Mouse (Mus musculus): ENCODE results near the gene Tspan5. TPM values are rescaled to one million over a fixed set of nuclear protein-coding genes. Genes with fewer than 3 reads are reported as not detected.

The Tspan5 gene
- polyA plus RNA-seq, 1 experiment from 2014 or later, result 60.2 TPM

GRCm38 (mm10) chr3:138802722-138803443 is 60.9 kb downstream of the Tspan5 start:
- H3K4me1 ChIP-seq, result peaks cover 54% of the 10 kb centered on the region
- H3K9me3 ChIP-seq (replicated peaks), result no peaks in the 10 kb centered on the region
- H3K9ac ChIP-seq, result no peak overlapping the region
- H3K36me3 ChIP-seq (ENCODE audit: poor library complexity, severe bottlenecking), result no peaks in the 10 kb centered on the region
- ATAC-seq, result peak; percentile 14
- H3K27me3 ChIP-seq, result no peaks in the 10 kb centered on the region
- no peak overlapping the region; the same call in 1 of the 2 replicates for H3K4me2 ChIP-seq
- peak overlapping the region; percentile 85 for H3K27ac ChIP-seq
- H3K4me3 ChIP-seq, result no peak overlapping the region
- WGBS, result 56% methylated on average over 21 of the region's 21 CpGs

GRCm38 (mm10) chr3:138803444-138804085 is 61.6 kb downstream of the Tspan5 start:
- peak overlapping the region; percentile 85 for H3K27ac ChIP-seq

GRCm38 (mm10) chr3:138804104-138805048 is 62.4 kb downstream of the Tspan5 start:
- 76% methylated on average over 11 of the region's 11 CpGs for WGBS
- H3K9me3 ChIP-seq (replicated peaks), result no peaks in the 10 kb centered on the region
- H3K4me3 ChIP-seq, result no peak overlapping the region
- no peaks in the 10 kb centered on the region for H3K27me3 ChIP-seq
- no peaks in the 10 kb centered on the region for H3K36me3 ChIP-seq (ENCODE audit: poor library complexity, severe bottlenecking)
- H3K4me1 ChIP-seq, result peaks cover 56% of the 10 kb centered on the region
- H3K9ac ChIP-seq, result no peak overlapping the region
- H3K27ac ChIP-seq, result peak overlapping the region; percentile 85
- 0 out of 2 replicates have a peak overlapping the region, but pooled peaks have one; percentile 12 for H3K4me2 ChIP-seq
- ATAC-seq, result no peak; the same call in 1 of the 2 replicates

More at GRCm38 (mm10) chr3:138803444-138804085, 61.6 kb downstream of the Tspan5 start:
- ATAC-seq, result peak; percentile 62
- Histone ChIP-seq H3K4me1 (peaks cover 54% of the 10 kb centered on the region), H3K27me3 (no peaks in the 10 kb centered on the region), H3K36me3 (ENCODE audit: poor library complexity, severe bottlenecking) (no peaks in the 10 kb centered on the region), H3K9me3 (replicated peaks) (no peaks in the 10 kb centered on the region), H3K4me3 (no peak overlapping the region), H3K4me2 (0 out of 2 replicates have a peak overlapping the region, but pooled peaks have one; percentile 12), H3K9ac (no peak overlapping the region)
- WGBS, result 58% methylated on average over 11 of the region's 11 CpGs

DNA sequence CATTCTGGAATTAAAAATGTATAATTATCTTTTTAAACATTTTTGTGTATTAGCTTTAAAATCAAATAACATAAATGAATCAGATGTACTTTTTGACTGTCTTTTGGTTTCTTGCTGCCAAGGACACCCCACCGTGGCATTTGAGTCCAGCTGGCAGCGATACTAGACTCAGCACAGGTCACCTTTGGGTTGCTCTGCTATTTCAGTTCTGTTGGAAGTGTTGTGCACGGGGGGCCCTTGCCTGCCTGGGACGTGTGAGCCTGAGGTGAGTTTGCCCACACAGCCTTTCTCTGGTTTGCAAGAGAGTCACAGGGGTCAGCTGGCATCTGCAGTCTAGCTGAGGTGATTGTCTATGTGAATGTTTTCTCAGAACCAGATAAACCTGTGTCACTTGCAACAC is 65.8 kb downstream of the Tspan5 start:
- Histone ChIP-seq H3K27me3 (no peaks in the 10 kb centered on the region), H3K4me2 (no peak overlapping the region), H3K27ac (no peak overlapping the region), H3K9ac (no peak overlapping the region), H3K9me3 (replicated peaks) (no peaks in the 10 kb centered on the region), H3K36me3 (ENCODE audit: poor library complexity, severe bottlenecking) (no peaks in the 10 kb centered on the region), H3K4me3 (no peak overlapping the region), H3K4me1 (peaks cover 46% of the 10 kb centered on the region)
- ATAC-seq, result no peak
- WGBS, result 86% methylated on average over 4 of the region's 4 CpGs

- H3K27ac ChIP-seq, result no peak overlapping the region
- H3K4me3 ChIP-seq, result no peak overlapping the region
- no peaks in the 10 kb centered on the region for H3K9me3 ChIP-seq (replicated peaks)
- no peak overlapping the region for H3K4me2 ChIP-seq
- H3K36me3 ChIP-seq (ENCODE audit: poor library complexity, severe bottlenecking), result no peaks in the 10 kb centered on the region
- peaks cover 42% of the 10 kb centered on the region for H3K4me1 ChIP-seq
- no peaks in the 10 kb centered on the region for H3K27me3 ChIP-seq
- WGBS, result 91% methylated on average over 8 of the region's 8 CpGs
- H3K9ac ChIP-seq, result no peak overlapping the region
- no peak; the same call in 1 of the 2 replicates for ATAC-seq
Measured at GRCm38 (mm10) chr3:138809509-138809908, 67.5 kb downstream of the Tspan5 start.

DNA sequence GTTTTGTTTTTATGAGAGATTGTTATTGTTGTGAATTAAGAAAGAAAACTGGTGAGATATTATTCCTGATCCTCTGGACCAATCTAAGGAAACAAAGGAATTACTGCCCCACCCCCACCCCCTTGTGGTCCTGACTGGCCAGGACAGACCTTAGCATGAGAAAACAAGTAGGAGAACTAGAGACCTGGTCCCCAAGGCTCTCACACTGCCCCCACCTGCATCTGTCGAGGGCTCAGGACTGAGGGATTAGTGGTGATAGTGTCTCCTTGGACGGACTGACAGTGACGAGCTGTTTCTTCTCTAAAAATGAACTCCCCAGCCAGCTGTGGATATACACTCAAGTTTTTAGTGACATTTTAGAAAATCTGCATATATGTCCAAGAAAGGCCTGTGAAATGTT is 70.6 kb downstream of the Tspan5 start:
- Histone ChIP-seq H3K27me3 (no peaks in the 10 kb centered on the region), H3K4me1 (peaks cover 54% of the 10 kb centered on the region), H3K36me3 (ENCODE audit: poor library complexity, severe bottlenecking) (no peaks in the 10 kb centered on the region), H3K4me3 (no peak overlapping the region), H3K4me2 (no peak overlapping the region), H3K27ac (no peak overlapping the region), H3K9ac (no peak overlapping the region), H3K9me3 (replicated peaks) (no peaks in the 10 kb centered on the region)
- 35% methylated on average over 3 of the region's 3 CpGs for WGBS
- no peak for ATAC-seq

DNA sequence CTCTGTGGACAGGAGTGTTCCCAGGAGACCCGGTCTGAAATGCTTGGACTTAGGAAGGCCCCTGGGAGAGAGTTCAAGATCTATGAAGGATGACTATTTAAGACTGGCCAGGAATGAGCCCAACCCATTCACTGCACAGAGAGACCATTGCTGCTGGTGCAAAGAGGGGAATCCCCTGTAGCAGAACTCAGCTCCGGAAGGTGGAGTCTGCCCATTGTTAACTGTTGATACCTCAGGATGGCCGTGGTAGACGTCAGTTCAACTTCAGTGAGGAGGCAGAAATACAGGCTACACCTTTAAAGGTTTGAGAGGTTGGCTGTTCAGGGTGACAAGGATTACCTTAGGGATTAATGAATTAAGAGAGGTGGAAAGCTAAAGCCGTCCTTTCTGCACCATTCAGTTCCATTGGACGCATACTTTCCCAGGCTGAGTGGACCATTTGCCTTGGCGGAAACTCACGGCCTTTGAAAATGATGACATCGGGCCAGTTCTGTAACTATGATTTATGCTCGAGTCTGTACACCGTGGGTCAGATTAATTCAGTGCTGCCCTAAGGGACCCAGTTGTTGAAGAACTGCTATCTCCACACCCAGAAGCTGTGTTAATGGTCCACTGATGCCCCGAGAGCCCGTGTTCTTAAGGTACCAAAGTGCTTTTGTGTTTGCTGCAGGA is 71.3 kb downstream of the Tspan5 start:
- H3K9me3 ChIP-seq (replicated peaks), result no peaks in the 10 kb centered on the region
- H3K4me1 ChIP-seq, result peaks cover 54% of the 10 kb centered on the region
- H3K4me2 ChIP-seq, result no peak overlapping the region
- no peak overlapping the region for H3K4me3 ChIP-seq
- no peaks in the 10 kb centered on the region for H3K27me3 ChIP-seq
- no peak overlapping the region for H3K27ac ChIP-seq
- WGBS, result 80% methylated on average over 13 of the region's 13 CpGs
- H3K9ac ChIP-seq, result no peak overlapping the region
- ATAC-seq, result no peak
- no peaks in the 10 kb centered on the region for H3K36me3 ChIP-seq (ENCODE audit: poor library complexity, severe bottlenecking)

- Histone ChIP-seq H3K9ac (no peak overlapping the region), H3K27me3 (no peaks in the 10 kb centered on the region), H3K4me2 (no peak overlapping the region), H3K9me3 (replicated peaks) (no peaks in the 10 kb centered on the region), H3K4me3 (no peak overlapping the region), H3K36me3 (ENCODE audit: poor library complexity, severe bottlenecking) (no peaks in the 10 kb centered on the region), H3K27ac (peak overlapping the region; percentile 69), H3K4me1 (peaks cover 56% of the 10 kb centered on the region)
- ATAC-seq, result peak; percentile 70
- WGBS, result 68% methylated on average over 5 of the region's 5 CpGs
Measured at GRCm38 (mm10) chr3:138814457-138814856, 72.5 kb downstream of the Tspan5 start.

DNA sequence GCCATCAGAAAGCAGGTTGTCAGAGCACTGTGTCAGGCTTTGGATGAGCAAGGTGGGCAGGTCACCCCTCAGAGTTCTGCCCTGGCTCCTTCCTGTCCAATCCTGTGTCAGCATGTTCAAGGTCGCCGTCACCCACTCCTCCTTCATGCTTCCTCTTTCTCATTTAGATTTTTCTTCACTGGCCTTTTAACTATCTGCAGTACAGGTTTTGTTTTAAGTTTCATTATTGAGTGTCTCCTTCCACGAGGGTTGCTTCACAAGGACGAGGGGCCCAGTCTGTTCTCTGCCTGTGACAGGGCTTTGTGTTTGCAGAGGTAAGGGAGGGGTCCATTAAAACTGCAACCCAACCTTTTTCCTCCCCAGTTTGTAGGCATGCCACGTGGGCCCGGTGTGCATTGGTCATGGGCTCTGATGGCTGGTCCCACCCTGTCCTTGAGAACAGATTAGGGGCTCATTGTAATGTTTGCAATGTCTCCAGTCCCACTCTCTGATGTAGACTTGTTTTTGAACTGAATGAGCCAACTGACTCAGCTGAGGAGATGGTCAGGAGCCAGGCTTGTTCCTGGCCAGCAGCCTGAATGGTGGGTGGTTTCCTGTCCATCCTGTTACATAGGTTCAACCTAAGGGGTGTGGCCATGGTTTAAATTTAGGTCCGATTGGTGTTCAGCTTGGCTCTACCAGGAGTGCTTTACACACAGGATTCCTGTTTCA is 73.3 kb downstream of the Tspan5 start:
- H3K9me3 ChIP-seq (replicated peaks), result no peaks in the 10 kb centered on the region
- 84% methylated on average over 7 of the region's 7 CpGs for WGBS
- H3K27ac ChIP-seq, result peak overlapping the region; percentile 69
- H3K9ac ChIP-seq, result no peak overlapping the region
- H3K27me3 ChIP-seq, result no peaks in the 10 kb centered on the region
- ATAC-seq, result peak; percentile 11; the same call in 1 of the 2 replicates
- peaks cover 51% of the 10 kb centered on the region for H3K4me1 ChIP-seq
- no peaks in the 10 kb centered on the region for H3K36me3 ChIP-seq (ENCODE audit: poor library complexity, severe bottlenecking)
- H3K4me2 ChIP-seq, result no peak overlapping the region
- no peak overlapping the region for H3K4me3 ChIP-seq

DNA sequence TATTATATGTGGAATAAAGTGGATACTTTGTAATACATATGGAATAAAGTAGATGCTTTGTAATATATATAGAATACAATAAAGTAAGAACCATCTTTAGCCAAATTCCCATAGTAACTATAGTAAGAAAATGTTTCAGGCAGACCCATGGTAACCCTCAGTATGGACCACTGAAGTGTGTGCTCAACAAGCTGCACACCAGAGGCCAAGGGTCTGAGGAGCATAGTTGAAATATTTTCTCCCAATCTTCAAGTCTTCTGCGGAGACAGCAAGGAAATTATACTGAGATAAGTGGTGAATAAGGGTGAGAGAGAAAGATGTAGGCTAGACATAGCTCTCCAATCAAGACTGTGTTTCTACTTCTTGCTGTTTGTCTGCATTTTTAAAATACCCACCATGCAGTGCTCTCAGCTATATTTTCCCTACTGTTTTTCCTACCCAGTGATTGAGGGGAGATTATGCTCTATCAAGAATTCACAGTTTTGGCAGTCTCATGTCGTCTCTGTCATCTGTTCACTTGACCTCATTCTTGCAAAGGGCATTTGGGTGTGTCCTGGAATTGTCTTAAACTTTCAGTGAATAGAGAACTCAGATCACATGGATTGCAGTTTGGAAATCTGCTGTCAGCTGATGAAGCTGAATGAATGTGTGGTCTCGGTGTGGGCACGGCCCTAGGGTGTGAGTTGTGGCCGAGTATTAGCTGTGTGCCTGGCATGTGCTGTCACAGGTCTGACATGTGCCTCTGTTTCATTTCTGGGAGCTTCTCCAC is 75.1 kb downstream of the Tspan5 start:
- Histone ChIP-seq H3K9me3 (replicated peaks) (no peaks in the 10 kb centered on the region), H3K27ac (no peak overlapping the region), H3K27me3 (no peaks in the 10 kb centered on the region), H3K4me2 (no peak overlapping the region), H3K9ac (no peak overlapping the region), H3K4me3 (no peak overlapping the region), H3K4me1 (peaks cover 55% of the 10 kb centered on the region), H3K36me3 (ENCODE audit: poor library complexity, severe bottlenecking) (no peaks in the 10 kb centered on the region)
- 60% methylated on average over 5 of the region's 5 CpGs for WGBS
- no peak for ATAC-seq
